Mouse (Mus musculus): ENCODE measurements around the gene Prmt1.

DNA sequence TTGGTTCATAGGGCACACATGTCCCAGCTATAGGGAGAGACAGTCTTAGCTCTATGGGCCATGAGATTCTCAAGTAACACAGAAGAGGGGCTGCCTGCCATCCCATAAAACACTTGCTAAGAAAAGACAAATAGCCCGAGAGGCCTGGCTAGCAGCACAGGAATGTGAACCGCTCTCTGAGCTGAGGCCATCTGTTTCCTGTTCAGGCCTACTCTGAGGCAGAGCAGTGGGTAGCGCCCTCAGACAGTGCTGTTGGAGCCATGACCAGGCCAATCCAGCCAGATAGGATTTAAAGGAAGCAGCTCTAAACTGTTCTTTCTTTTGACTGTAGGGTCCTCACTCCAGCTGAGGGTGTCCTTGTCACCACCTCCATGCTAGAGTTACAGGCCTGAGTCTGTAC is 18.2 kb upstream of the Prmt1 start:
- TF ChIP-seq CTCF (IDR thresholded peaks at IDR 0.05; ENCODE audit: control insufficient read depth, insufficient read depth, insufficient read length) = no peak
- no peak for TF ChIP-seq FOSL1 (IDR thresholded peaks at IDR 0.05; ENCODE audit: insufficient read depth, low read length, poor library complexity, severe bottlenecking)
- no peak for TF ChIP-seq USF1 (IDR thresholded peaks at IDR 0.05; ENCODE audit: low read depth)
- no peak for TF ChIP-seq CEBPB (IDR thresholded peaks at IDR 0.05; ENCODE audit: low read depth)
- TF ChIP-seq MAX (IDR thresholded peaks at IDR 0.05) = no peak
- TF ChIP-seq MYOD1 (IDR thresholded peaks at IDR 0.05; ENCODE audit: control insufficient read depth, insufficient read length, low read depth) = no peak

All from C2C12 (cell line).